Mouse (Mus musculus) liver, adult (tissue): ENCODE results near the gene Atp2b4.

Experiments
- GATA4 ChIP-seq: IDR thresholded peaks from 2 replicates; pipeline ENCODE4 v1.6.1; 2014; ENCODE audit warnings: mild to moderate bottlenecking, low read length; ENCODE audit not compliant: insufficient replicate concordance

Atp2b4 gene

DNA sequence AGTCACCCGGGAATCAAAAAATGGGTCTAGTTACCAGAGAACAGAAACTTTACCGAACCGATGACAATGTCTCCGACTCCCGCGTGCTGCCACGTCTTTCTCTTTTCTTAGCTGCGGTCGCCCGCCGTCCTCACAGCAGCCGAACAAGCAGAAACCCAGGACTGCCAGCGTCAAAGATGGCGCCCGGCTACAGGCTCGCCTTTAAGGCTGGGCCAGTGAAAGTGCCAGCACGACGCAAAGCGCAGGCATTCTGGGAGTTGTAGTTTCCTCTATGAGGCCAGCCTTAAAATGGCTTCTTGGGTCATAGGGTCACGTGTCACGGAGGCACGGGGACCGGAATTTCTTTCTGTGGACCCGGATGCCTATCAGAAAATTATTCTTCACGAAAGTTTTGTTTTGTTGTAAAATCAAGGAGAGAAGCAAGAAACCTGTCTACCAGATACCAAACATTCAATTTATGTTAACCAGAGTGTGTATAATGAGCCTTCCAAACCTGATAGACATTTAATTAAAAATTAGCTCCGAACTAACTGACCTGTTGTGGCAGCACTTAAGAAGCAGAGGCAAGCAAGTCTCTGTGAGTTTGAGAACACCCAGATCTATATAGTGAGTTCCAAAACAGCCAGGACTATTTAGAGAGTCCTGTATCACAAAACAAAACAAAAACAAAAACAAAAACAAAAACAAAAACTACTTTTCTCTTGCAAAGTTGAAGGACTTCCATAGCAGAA lies 139.5 kb downstream of the Atp2b4 start, which contains the start of gene Gm38394:
Gene Gm38394, minus strand, starts transcription at position 116 of the 731 bp plus-strand sequence.
- no peak for TF ChIP-seq GATA4

DNA sequence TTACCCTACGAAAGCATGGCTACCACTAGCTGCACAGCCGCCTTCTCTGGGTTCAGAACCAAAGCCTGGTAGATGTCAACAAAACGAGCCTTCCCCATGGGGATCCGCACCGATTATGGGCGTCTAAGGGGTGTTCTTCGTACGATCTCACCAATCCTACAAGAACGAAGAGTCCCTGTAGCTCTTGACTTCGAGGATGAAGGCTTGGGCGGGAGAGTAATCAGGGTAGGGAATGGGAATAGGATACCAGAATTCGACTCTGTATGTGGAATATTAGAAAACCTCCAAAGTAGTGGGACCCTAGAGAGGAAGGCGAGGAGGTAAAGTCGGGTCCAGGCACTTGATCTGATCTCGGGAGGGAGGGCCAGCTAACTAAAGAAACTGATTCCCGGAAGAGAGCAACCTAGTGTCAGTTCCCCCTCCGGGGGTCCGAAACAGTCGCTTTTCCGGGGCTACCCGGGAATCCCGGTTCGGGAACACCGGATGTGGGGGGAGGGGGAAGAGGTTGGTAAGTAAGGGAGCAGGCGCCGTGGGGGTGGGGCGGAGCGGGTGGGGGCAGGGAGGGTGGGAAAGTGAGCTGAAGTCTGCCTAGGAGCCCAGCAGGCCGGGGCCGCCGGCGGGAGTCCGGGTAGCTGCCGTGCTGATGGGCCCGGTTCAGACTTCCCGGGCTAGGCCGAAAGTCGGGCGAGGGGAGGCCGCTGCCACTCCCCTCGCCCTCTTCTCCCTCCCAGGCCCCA lies 140.2 kb downstream of the Atp2b4 start, which contains the start of gene Zbed6:
Gene Zbed6, minus strand, starts transcription at position 420 of the 737 bp plus-strand sequence.
- no peak for TF ChIP-seq GATA4

DNA sequence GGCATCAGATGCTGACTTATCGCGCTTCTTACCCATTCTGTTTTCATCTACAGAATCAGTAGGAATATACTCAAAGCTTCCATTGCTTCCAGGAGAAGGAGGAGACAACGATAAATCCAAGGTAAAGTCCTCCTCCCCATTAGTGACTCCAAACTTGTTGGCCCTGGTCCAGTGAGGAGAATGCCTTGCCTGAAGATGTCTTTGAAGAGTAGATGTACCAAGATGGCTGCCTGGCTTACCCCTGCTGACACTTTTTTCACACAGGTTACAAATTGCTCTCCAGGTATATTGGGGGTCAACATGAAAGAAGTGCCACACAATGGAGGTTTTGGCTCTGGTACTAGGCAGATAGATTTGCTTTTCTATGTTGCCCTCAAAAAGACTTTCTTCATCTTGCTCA lies 142.0 kb downstream of the Atp2b4 start:
- TF ChIP-seq GATA4 = no peak

DNA sequence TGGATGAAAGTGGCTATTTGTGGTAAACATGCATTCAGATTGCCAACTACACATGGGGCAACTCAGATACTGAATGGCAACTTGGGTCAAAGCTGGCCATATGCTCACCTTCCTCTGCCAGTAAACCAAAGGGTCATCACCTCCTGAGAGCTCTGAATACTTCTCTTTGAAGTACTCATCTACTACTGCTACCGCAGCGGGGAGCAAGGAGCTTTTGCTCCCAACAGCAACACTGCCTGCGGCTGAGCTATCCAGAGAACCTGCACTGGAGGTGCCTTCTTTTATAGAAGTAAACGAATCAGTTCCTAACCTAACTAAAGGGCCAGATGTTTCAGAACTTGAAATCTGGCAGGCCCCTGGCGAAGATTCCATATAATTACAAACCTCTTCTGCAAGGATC lies 144.0 kb downstream of the Atp2b4 start:
- TF ChIP-seq GATA4 = no peak

DNA sequence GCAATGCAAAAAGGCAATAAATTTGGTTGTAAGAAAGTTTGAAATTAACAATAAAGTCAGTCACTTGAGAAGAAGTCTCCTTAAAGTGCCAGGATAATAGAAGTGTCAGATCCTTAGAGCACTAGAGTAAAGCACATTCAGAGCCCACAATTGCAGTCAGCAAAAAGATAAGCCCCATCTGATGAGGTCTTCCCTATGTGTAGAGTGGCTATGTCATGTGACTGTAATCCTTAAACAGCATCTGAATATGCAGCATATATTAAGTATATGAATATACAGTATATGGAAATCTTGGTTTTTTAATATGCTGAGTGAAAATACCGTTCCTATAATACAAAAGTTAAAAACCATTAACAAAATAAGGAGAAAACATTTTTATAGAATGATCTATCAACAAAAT lies 147.8 kb downstream of the Atp2b4 start:
- TF ChIP-seq GATA4 = no peak

DNA sequence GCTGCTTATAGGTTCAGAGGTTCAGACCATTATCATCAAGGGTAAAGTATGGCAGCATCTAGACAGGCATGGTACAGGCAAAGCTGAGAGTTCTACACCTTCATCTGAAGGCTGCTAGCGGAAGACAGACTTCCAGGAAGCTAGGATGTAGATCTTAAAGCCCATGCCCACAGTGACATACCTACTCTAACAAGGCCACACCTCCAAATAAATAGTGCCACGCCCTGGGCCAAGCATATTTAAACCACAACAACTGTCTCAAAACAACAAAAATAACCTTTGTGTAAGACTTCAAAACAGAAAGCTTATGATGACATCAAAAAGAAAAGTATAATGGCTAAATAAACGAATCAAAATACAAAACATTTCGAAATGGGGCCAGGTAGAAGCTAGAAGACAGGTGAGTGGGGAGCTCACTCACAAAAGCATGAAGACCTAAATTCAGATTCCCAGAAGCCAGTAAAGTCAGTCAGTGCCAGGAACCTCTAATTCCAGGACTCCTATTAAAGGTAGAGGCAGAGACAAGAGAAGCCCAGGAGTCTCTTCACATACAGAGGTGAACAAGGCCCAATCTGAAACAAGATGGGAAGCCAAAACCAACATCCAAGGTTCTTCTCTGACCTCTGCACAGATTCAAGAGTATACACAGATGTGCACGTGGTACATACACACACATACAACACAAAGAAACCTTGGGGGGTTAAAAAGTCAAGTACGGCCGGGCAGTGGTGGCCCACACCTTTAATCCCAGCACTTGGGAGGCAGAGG lies 150.4 kb downstream of the Atp2b4 start:
- no peak for TF ChIP-seq GATA4
